Mouse (Mus musculus) left cerebral cortex, postnatal 14 days (tissue): ENCODE results near the gene Ahdc1. TPM values are rescaled to one million over a fixed set of nuclear protein-coding genes. Genes with fewer than 3 reads are reported as not detected.
A peak's percentile ranks its signal among the peaks of the same experiment; 100 is the strongest.

Source experiments
- DNase-seq, 2 experiments: peaks; one replicate each; pipeline ENCODE4 v3.0.0; 2021 to 2022; ENCODE audit warnings: low spot score in 2 of 2, mixed read lengths in 1 of 2
- intact Hi-C: fragments of 180-260 bp; cut with DNase I; formaldehyde crosslinking; loops from one replicate; pipeline ENCODE4 v1.15.1; 2025
- total RNA-seq, 2 experiments: library from RNA; stranded (reverse); gene quantifications; 2 replicates each; pipeline ENCODE4 v1.2.3; 2021

The Ahdc1 gene
- total RNA-seq, 2 experiments from 2014 or later = 78.4 to 81.6 TPM

- DNase-seq = no peak
- intact Hi-C loops = no loop called here
Observed at GRCm38 (mm10) chr4:133047353-133048105, 36.5 kb downstream of the Ahdc1 start.

GRCm38 (mm10) chr4:133049071-133049920 is 38.2 kb downstream of the Ahdc1 start:
- DNase-seq = peak in 1 of 2 experiments; percentile 49
- intact Hi-C loops = no loop called here

GRCm38 (mm10) chr4:133050196-133050836 is 39.3 kb downstream of the Ahdc1 start:
- DNase-seq = no peak
- intact Hi-C loops = no loop called here

DNA sequence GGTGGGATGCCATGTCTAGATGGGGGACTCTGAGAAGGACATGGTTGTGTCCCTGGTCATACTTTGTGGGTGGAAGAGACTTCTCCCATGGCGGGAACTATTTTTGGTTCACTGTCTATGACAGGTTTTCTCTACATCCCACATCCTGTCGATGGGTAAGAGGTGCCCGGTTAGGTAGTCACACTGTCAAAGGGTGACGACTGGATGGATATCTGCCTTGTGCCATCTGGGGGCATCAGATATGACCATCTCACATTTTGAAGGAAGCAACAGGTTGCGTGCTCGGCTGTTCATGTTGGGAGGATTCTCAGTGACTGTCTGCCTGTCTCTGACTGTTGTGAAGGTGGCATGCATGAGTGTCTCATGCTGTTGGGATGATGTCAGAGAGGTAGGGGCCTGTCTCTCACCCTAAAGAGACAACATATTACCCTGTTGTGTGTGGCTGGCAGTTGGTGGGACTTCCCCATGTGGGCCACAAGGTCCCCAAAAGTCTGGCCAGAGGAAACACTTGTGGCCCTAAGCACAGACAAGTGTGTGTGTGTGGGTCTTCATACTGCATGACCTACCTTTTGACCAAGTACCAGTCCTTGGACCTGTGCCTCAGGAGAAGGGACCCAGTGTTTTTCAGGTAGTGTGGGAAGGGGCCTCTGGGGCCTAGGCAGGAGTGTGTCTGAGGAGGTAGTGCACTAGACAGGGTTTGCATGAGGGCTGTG is 39.9 kb downstream of the Ahdc1 start:
- DNase-seq = no peak
- intact Hi-C loops = no loop called here

GRCm38 (mm10) chr4:133051550-133051865 is 40.4 kb downstream of the Ahdc1 start:
- DNase-seq = no peak
- intact Hi-C loops = no loop called here

- DNase-seq = no peak
- intact Hi-C loops = no loop called here
Observed at GRCm38 (mm10) chr4:133052029-133052745, 41.1 kb downstream of the Ahdc1 start.

- intact Hi-C loops = no loop called here
- DNase-seq = no peak
Observed at GRCm38 (mm10) chr4:133052995-133053572, 42.0 kb downstream of the Ahdc1 start.

DNA sequence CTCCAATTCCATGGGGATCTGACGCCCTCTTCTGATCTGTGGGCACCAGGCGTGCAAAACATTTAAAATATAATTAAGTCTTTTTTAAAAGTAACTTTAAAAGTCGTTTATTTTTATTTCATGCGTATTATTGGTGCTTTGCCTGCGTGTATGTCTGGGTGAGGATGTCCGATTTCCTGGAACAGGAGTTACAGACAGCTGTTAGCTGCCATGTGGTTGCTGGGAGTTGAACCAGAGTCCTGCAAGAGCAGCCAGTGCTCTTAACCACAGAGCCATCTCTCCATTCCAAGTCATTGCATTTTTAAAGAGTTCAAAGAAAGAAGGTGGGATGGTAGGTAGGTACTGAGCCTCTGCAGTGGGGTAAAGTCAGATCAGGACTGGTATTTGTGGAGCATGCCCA is 43.5 kb downstream of the Ahdc1 start:
- DNase-seq = no peak
- intact Hi-C loops = no loop called here

GRCm38 (mm10) chr4:133055163-133055951 is 44.3 kb downstream of the Ahdc1 start:
- no peak for DNase-seq
- intact Hi-C loops = no loop called here

DNA sequence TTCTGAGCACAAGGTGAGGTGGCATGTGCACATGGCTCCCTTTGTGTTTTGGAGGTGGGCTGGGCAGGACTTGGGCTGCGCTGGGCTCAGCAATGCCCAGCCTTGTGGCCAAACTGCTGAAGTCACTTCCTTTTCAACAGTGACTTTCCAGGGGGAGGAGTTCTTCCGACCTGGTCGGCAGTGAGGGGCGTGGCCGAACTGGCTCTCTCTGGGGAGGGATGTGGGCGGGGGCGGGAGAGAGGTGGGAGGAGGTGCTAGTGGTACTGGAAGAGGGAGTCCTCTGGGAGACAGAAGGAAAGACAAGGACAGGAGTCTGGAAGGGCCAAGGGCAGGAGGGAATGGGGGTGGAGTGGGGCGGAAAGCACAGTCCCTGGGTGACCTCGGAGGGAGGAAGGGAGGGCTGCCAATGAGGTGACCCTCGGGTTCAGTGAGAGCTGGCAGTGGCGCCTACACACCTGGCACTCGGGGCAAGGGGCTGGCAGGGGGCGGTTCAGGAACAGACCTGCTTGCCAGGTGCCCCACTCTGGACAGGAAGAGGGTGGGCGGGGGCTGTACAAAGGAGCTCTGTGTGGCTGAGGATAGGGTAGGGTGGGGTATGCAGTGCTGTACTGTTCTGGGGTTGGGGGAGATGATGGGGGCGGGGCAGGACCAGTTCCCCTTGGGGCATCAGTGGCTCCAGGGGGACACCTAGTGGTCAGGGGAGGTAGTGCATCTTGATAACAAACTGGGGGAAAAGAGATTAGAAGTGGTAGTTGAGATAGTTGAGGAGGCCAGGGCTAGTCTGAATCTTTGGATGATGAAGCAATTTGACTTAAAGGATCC is 45.2 kb downstream of the Ahdc1 start:
- DNase-seq = peak; percentile 58 to 70
- intact Hi-C loops = loop anchor here (2.0 kb wide), 1 partner anchor 39 kb away; no protein-coding TSS in a partner anchor

DNA sequence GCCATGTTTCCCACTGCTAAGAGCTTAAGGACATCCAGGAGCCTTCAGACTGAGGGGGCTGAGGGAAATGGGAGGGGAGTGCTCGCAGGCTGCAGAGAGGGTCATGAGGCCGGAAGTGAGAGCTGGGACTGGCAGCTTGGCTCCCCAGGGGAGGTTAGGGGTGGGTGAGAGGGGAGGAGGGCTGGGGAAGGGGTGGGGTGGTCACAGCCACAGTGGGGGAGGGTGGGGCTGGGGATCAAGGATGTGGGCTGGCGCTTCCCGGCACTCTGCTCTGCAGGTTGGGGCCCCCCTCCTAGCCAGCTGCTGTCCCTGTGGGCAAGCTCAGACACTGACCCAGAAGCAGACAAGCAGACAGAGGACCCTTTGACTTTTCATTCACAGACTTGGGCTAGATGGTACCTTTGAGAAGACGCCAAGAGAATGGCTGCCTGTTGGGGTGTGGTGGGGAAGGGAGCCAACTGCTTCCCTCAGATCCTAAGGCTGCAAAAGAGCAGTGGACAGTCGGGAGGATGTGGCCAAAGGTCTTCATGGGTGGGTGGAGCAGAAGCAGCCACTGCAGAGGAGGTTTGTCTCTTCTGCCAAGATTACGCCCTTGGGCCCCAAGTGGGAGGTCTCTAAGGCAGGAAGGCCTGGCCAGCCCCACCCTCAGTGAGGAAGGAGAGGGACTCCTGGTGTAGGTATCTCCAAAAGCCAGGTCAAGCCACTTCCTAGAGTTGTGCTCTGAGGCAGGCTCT is 46.5 kb downstream of the Ahdc1 start:
- intact Hi-C loops = loop anchor here (2.0 kb wide), 1 partner anchor 41 kb away; no protein-coding TSS in a partner anchor

GRCm38 (mm10) chr4:133058123-133058453 is 47.0 kb downstream of the Ahdc1 start:
- no peak for DNase-seq
- intact Hi-C loops = no loop called here

More for the DNA sequence above, 46.5 kb downstream of the Ahdc1 start:
- DNase-seq = no peak

DNA sequence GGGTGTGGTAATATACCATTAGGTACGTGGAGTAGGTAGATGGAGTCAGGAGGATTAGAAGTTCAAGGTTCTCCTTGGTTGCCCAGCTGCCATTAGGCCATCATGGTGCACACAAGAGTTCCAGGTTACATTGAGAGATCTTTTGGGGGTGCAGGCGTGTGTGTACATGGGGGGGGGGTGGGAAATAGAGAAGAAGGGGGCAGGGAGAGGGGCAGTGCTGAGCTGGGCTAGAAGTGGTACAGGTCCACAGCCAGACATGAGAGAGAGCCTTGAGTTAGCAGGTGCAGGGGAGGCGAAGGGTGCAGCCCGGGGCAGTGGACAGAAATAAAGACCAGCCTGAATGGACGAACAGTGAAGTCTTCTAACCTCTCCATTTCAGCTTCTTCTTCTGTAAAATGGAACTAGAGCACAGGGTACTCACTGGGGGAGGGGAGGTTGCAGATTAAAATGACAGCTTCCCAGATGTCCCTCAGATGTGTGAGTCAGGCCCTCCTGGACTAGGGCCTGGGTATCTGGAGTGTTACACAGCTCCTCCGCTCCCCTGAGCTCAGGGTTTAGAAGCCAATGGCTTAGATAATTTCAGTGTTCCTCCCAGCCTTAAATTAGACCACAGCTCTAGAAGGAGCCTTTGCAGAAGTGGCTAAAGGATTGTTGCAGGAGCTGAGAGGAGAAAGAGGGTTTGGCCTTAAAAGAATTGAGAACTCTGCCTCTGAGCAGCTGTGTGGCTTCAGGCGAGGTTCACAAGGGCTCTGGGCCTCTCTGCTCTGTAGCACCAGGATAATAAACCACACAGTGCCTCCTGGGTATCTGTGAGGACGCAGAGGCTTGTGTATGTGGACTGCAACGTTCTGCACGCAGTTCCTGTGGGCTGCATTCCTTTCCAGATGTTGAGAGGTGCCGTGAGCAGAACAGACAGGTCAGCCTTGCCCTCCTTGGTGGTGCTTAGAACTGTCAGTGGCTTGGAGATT is 47.7 kb downstream of the Ahdc1 start:
- intact Hi-C loops = no loop called here
- DNase-seq = no peak

- no peak for DNase-seq
- intact Hi-C loops = no loop called here
Observed at GRCm38 (mm10) chr4:133060702-133061101, 49.6 kb downstream of the Ahdc1 start.

- DNase-seq = no peak
- intact Hi-C loops = no loop called here
Observed at GRCm38 (mm10) chr4:133061798-133062197, 50.7 kb downstream of the Ahdc1 start.
